Mouse (Mus musculus) CD8-positive naive resting alpha-beta T cell, adult 2 months (primary cell): ENCODE data around the gene Ccdc47.
"Not testable (repeated sequence)": the region's sequence is repeated elsewhere in the genome, so short reads cannot be mapped to it uniquely, and the experiment has no call there.

Experiments
- DNase-seq, 2 experiments: peaks; one replicate each; pipeline ENCODE4 v3.0.0; 2022; ENCODE audit warnings: low read depth in 2 of 2, low spot score in 2 of 2

The Ccdc47 gene

DNA sequence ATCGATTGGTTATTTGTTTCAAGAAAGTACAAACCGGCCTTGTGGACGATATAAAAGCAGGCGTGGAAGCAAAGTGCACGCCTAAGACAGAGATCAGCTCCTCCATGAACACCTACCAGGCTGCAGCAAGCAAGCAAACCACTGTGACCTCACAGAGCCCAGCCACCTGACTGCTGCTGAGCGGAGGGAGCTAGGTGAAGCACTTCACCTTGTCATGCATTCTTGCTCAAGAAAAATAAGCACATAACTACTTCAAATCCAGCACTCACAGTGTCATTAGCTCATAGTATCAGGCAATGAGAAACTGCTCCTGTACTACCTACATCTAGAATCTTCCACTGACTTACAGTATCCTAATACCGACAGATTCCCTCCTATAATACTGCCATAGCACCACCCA is 16.1 kb downstream of the Ccdc47 start:
- not testable (repeated sequence) for DNase-seq

DNA sequence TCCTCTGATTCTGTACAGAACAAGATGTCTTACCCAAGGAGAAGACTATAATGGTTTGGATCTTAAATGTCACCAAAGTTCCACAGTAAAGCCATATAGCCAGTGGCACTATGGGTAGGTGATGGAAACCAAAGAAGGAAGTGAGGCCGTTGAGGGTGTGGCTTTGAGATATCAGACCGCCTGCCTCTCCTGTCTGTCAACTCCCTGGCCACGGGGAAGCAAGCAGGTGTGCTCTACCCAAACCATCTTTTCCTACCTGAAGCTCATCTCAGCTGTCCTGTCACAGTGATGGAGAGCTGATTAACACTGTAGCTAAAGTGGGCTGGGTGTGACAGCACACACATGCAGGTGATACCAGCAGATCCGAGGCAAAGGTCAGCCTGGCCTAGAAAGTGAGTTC is 17.9 kb downstream of the Ccdc47 start:
- no peak for DNase-seq

- DNase-seq: no peak
Observed at GRCm38 (mm10) chr11:106195341-106195740, 20.8 kb downstream of the Ccdc47 start.

DNA sequence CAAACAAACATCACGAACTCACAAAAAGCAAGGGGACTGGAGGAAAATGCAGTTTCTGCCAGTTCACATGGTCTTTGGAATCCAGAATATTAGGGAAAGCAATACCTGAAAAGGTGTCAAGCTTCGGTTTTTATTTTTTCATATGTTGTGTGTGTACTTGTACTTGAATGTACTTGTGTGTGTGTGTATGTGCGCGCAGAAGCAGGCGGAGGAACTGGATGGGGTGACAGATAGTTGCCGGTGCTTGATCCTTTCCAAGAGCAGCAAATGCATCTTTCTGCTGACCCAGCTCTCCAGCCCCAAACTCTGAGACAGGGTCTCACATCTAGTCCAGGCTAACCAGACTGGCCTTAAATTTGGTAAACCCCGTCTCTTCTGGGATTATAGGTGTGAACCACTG is 21.3 kb downstream of the Ccdc47 start:
- DNase-seq: no peak

DNA sequence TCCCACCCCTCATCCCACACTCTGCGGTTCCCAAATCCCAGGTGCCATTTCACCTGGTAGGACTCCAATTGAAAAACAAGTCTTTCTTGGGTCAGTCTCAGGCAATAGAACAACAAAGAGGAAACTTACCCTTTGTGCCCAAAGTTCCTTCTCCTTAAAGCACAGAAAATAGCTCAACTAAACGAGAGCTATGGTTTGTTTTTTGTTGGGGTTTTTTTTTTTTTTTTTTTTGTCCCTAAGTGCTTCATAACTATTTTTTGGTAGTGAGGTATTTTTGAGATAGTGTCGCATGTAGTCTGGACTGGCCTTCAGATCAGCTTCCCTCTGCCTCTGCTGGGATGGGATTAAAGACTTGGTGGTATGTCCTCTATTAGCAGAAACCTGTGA is 22.0 kb downstream of the Ccdc47 start:
- DNase-seq: no peak

- peak; percentile 95 for DNase-seq
Observed at GRCm38 (mm10) chr11:106193371-106194154, 22.6 kb downstream of the Ccdc47 start.

GRCm38 (mm10) chr11:106192657-106193370 is 23.3 kb downstream of the Ccdc47 start:
- no peak for DNase-seq

- no peak for DNase-seq
Observed at GRCm38 (mm10) chr11:106192241-106192640, 23.9 kb downstream of the Ccdc47 start.

- DNase-seq: no peak
Observed at GRCm38 (mm10) chr11:106191716-106192115, 24.4 kb downstream of the Ccdc47 start.

GRCm38 (mm10) chr11:106187326-106187725 is 28.8 kb downstream of the Ccdc47 start:
- DNase-seq: no peak

DNA sequence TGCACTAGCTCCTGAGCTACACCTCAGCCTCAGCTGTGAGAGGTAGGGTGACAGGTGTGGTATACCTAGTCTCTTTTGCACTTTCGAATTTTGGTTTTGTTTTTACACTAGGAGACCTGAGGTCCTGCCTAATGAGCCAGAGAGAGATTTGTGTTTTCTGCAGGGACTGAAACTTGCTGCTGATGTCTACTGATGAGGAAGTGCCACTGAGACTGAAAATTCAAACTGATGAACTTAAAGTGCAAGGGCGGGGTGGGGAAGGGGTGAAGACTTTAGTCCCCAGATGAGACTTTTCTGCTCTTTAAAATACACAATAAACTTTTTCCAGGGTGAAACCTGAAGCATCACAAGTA is 35.7 kb downstream of the Ccdc47 start:
- no peak for DNase-seq

DNA sequence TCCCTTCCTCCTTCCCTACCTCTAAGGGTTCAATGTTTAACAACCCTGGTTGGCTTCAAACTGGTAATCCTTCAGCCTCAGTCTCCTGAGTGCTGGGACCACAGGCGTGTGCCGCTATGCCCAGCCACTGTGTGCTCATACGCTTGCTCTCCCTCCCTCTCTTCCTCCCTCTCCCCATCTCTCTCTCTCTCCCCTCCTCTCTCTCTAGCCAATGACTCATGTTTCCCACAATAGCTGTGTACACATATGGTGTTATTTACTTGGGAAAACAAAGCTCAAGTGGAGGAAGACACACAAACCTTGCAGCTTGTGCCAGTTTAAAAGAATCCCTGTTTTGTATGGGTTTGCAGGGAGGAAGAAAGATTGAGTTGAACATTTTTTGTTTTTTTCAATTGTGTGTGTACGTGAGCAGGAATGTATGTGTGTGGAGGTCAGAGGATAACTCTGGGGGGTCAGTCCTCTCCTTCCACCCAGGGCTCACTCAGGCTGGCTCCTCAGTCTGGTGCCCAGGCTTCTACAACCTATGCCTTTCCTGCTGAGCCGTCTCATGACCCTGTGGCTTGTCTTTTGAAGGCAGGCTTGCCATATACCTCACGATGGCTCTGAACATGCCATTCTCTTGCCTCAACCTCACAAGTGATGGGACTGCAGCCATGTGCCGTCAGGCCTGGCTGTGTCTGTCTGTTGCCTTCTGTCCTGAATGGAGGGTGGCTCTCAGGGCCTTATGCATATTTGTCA is 36.3 kb downstream of the Ccdc47 start:
- DNase-seq: no peak

DNA sequence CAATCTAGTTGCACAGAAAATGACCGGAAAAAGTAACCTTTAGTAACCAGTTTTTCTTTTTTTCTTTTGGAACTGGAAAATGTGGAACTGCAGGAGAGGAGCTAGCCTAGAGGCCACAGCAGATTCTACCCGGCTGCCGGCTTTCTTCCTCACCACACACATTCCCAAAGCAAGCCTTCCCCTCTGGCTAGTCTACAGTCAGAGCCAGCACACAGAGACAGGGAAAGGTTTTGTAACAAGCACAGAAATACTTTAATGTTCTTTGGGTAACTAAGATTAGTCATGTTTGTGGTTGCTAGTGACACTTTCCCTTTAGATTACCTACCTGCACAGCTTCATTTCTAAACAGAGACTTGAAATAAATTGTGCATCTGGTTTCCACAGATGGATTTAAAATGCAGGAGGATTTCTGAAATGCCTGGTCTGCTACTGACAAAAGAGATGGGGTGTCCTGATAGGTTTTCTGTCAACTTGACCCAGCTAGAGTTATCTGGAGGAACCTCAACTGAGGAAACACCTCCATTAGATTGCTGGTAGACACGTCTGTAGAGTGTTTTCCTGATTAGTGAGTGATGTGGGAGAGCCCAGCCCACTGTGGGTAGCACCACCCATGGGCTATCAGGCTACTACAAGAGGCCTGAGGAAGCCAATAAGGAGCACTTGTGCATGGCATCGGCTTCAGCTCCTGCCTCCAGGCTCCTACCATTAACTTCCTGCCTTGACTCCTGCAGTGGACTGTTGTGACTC is 37.9 kb downstream of the Ccdc47 start:
- DNase-seq: no peak

- DNase-seq: no peak
Observed at GRCm38 (mm10) chr11:106176372-106176771, 39.8 kb downstream of the Ccdc47 start.

DNA sequence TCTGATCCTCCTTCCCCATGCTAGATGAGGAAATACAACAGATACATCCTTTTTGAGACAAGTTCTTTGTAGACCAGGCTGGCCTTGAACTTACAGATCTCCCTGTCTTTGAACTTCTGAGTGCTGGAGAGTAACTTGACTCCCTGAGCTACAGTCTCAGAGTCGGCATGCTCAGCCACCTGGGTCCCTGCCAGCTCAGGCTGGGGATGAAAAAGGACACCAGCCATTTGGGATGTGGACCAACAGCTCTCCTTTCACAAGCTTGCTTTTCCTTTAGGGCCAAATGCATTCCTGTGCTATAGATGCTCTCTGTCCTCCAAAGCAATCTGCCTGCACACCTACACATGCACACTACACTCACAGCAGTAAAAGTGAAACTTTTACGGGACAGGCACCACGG is 41.1 kb downstream of the Ccdc47 start:
- DNase-seq: no peak

DNA sequence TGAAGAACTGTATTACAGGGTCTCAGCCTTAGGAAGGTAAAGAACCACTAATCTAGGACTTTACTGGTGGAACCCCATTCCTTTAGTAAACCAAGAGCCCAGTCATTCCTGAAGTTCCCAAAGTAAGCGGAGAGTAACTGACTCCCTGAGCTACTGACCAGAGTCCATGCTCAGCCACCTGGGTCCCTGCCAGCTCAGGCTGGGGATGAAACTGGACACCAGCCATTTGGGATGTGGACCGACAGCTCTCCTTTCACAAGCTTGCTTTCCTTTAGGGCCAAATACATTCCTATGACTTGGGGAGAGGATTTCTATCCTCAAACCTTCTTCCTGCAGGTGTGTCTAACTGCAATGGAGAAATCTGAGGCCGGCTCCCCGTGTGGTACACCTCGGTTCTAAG is 41.8 kb downstream of the Ccdc47 start:
- no peak for DNase-seq

DNA sequence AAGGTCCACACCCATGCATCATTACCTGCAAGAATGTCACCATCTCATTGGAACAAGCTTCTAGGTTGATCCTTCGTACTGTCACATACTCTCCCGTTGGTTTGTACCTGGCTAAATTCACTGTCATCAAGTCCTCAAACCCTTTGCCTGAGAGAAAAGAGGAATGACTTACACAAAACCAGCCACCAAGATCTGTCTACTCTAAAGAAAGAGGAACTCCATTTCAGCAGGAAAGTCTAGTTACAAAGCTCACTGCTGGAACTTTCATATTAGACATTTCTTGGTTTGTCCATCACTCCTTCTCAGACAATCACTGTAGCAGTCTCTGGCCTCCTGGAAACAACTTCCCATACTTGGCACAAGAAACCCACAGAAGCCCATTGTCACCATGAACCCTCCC is 42.9 kb downstream of the Ccdc47 start:
- no peak for DNase-seq

- DNase-seq: peak; percentile 66 to 81
Observed at GRCm38 (mm10) chr11:106170807-106171206, 45.3 kb downstream of the Ccdc47 start.

DNA sequence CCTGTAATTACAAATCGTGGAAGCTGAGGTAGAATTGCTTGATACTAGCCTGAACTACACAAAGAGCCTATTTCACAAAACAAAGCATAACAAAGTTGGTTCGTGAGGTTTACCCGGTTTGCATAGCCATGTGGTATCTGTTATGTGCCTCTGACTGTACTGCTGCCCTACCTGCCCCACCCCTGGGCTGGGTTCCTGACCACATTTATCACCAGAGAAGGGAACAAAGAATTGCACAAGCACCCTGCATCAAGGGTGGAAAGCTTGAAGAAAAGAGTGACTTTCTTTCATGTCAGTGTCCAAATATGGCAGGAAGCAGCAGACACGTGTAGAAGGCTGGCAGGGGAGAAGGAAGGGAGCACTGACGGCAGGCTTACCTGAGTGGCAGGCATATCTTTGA is 48.7 kb downstream of the Ccdc47 start:
- peak; percentile 82 to 89 for DNase-seq

GRCm38 (mm10) chr11:106164601-106165180 is 51.5 kb downstream of the Ccdc47 start:
- no peak for DNase-seq

DNA sequence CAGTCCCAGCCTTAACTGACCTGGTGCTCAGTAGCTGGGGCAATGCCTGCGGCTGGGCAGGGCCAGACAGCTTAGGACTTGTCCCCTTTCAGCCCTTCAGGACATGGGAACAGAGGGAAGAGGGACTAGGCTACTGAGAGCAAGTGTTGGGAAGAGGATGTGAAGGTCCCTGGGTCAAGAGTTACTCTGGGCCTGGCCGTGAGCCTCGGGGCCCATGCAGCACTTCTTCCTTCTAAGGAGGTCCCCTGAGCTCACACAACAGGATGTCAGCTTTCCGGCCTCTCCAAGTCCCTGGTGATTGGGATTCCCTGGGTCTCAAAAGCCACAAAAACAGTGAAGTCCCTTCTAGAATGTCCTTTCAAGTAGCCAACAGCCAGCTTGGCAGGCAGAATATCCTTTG is 52.6 kb downstream of the Ccdc47 start:
- DNase-seq: no peak
